Mouse (Mus musculus): ENCODE data around the gene Fermt2. TPM values are rescaled to one million over a fixed set of nuclear protein-coding genes. Genes with fewer than 3 reads are reported as not detected.

Fermt2 gene
- polyA plus RNA-seq (2016; fragmentation: Nextera tagmentation; extraction: Ambion mirVana) = 175 and 176 TPM in 2 replicates

DNA sequence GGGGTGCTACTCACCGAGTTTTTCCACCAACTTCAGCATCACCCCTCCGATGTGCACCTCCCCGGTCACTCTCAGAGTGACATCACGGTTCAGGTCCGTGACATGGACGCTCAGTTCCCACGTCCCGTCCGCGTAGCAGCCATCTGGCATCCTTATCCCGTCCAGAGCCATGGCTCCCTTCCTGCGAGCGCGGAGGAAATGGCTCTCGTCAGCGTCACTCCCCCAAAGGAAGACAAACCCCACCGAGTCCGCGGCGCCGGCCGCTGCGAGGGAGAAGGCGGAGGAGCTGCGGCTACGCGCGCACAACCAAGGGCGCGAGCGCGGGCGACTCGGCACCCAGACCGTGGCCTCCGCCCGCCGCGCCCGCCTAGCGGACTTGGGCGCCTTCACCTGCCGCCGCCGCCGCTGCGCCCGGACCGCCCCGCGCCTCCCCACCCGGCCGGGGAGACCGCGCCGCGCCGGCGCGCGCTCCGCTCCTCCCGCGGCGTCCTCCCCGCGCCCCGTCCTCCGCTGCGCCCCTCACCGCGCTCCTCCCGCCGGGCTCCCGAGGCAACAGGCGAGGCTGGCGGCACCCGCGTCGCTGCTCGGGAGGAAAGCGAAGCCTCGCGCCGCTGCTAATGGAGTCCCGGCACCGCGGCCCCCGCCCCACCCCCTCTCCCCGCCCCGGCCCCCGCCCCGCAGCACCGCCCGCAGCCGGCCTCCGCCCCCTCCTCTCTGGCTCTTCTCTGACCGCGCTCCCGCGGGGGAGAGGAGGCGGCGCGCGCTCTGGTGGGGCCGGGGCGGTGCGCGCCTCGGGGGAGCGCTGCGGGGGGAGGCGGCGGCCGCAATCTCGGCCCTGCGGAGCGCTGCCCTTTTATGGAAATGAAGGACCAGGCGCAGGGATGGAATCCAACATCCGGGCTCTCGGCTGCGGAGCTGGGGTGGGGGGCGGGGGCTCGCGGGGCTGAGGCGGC is at the start of gene Fermt2:
Fermt2 (minus strand) TSS at position 708 of the 953 bp plus-strand sequence.
- WGBS = 1% methylated on average over 112 of the region's 126 CpGs
- Histone ChIP-seq H3K9me3 (no peaks in the 10 kb centered on the region), H3K27ac (peak within 1 kb of the TSS; percentile 99), H3K36me3 (peaks cover 11% of the 10 kb centered on the region; the same call in 1 of the 2 replicates), H3K27me3 (ENCODE audit: insufficient read depth, poor library complexity, severe bottlenecking) (no peaks in the 10 kb centered on the region), H3K4me1 (peaks cover 20% of the 10 kb centered on the region), H3K4me3 (peak within 1 kb of the TSS; percentile 86)
- peak; percentile 93 for DNase-seq (ENCODE audit: low spot score)

- H3K9me3 ChIP-seq = no peaks in the 10 kb centered on the region
- H3K27ac ChIP-seq = peak overlapping the region; percentile 91
- peak; percentile 85 for DNase-seq (ENCODE audit: low spot score)
- 11% methylated on average over 30 of the region's 33 CpGs for WGBS
- no peaks in the 10 kb centered on the region for H3K27me3 ChIP-seq (ENCODE audit: insufficient read depth, poor library complexity, severe bottlenecking)
- peak overlapping the region; percentile 56 for H3K4me3 ChIP-seq
- no peaks in the 10 kb centered on the region for H3K36me3 ChIP-seq
- peaks cover 29% of the 10 kb centered on the region for H3K4me1 ChIP-seq
Observed at GRCm38 (mm10) chr14:45566066-45566937, 36.4 kb upstream of the Fermt2 start.

DNA sequence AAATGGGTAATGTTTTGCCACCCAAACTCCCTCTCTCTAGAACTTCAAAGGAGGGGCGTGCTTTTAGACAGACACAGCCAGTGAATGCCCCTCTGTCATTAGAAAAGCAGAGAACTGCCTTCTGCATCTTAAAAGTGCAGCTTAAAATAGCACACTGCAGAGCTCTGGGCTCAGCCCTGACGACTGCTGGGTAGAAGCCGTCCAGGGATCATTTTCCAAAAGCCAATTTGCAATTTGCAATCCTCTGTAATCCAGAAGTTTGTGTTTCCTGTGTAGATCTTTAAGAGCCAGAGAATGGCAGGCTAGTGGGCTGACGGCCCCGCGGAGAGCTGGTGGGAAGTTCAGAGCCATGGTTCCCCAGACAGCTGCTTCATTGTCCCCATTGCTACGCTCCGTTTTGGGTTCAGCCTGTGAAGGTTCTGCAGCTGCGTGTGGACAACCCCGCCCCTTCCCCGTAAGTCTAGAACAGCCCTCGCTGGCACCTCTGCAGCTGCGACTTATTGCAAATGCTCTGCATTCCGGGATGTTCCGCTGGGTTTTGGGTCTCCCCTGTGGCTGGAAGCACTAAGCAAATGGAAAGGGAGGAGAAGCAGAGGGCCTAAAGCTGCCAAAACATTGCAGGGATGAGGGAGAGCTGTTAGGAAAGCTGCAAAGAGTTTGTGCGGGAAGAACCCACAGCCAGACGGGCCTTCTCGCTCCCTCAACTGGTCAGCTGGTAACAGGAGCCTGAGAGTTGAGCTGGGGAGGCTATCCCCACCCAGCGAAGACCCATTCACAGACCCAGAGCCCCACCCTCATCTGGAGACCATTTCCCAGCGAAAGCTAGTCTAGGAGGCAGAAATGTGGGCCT is 35.5 kb upstream of the Fermt2 start:
- peaks cover 29% of the 10 kb centered on the region for H3K4me1 ChIP-seq
- no peaks in the 10 kb centered on the region for H3K36me3 ChIP-seq
- H3K27me3 ChIP-seq (ENCODE audit: insufficient read depth, poor library complexity, severe bottlenecking) = no peaks in the 10 kb centered on the region
- H3K27ac ChIP-seq = peak overlapping the region; percentile 91
- peak; percentile 81 for DNase-seq (ENCODE audit: low spot score)
- H3K9me3 ChIP-seq = no peaks in the 10 kb centered on the region
- WGBS = 8% methylated on average over 20 of the region's 20 CpGs
- peak overlapping the region; percentile 56 for H3K4me3 ChIP-seq

- H3K36me3 ChIP-seq = no peaks in the 10 kb centered on the region
- no peak for DNase-seq (ENCODE audit: low spot score)
- no peaks in the 10 kb centered on the region for H3K9me3 ChIP-seq
- no peak overlapping the region for H3K4me3 ChIP-seq
- H3K27me3 ChIP-seq (ENCODE audit: insufficient read depth, poor library complexity, severe bottlenecking) = no peaks in the 10 kb centered on the region
- WGBS = 80% methylated on average over 1 of the region's 1 CpGs
- peak overlapping the region; percentile 13; the same call in 1 of the 2 replicates for H3K27ac ChIP-seq
- peaks cover 32% of the 10 kb centered on the region for H3K4me1 ChIP-seq
Observed at GRCm38 (mm10) chr14:45563577-45563976, 33.7 kb upstream of the Fermt2 start.

DNA sequence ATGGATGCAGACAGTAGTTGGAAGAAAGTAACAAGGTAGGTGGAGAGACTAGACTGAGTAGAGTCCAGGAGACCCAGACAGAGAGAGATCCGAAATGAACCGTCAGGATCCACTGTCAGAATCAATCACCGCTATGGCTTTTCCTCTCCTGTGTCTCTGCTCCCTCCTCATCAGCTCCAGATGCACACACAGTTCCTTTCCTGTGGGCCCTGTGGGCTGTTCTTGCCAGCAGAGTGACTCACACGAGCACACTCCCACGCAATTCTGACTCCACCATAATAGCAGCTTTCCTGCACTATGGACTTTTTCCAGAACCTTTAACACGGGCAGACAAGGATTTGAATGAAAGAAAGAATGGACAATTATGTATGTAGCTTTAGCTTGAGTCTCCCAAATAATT is 31.8 kb upstream of the Fermt2 start:
- peaks cover 36% of the 10 kb centered on the region for H3K4me1 ChIP-seq
- H3K9me3 ChIP-seq = no peaks in the 10 kb centered on the region
- no peaks in the 10 kb centered on the region for H3K36me3 ChIP-seq
- no peaks in the 10 kb centered on the region for H3K27me3 ChIP-seq (ENCODE audit: insufficient read depth, poor library complexity, severe bottlenecking)
- H3K4me3 ChIP-seq = no peak overlapping the region
- DNase-seq (ENCODE audit: low spot score) = no peak
- 76% methylated on average over 6 of the region's 6 CpGs for WGBS
- H3K27ac ChIP-seq = no peak overlapping the region

DNA sequence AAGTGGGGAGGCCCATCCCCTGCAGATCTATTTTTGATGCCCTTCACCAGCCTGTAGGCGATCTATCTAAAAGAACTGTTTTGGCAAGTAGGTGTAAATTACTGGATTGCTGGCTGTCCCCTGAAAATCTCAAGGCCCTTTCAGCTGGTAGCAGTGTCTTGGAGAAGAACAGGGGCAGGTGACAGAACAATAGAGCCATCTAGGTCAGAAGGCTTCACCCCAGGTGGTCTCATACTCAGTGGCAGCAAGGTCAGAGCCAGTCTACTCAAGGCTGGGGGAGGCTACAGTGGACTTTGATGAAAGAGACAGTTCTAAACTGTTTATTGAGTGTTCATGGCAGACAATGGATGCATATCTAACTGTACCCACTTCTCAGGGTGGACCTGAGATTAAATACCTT is 29.1 kb upstream of the Fermt2 start:
- Histone ChIP-seq H3K36me3 (no peaks in the 10 kb centered on the region), H3K9me3 (no peaks in the 10 kb centered on the region), H3K4me1 (peaks cover 15% of the 10 kb centered on the region), H3K27ac (no peak overlapping the region), H3K27me3 (ENCODE audit: insufficient read depth, poor library complexity, severe bottlenecking) (no peaks in the 10 kb centered on the region), H3K4me3 (no peak overlapping the region)
- 82% methylated on average over 1 of the region's 1 CpGs for WGBS
- DNase-seq (ENCODE audit: low spot score) = no peak

DNA sequence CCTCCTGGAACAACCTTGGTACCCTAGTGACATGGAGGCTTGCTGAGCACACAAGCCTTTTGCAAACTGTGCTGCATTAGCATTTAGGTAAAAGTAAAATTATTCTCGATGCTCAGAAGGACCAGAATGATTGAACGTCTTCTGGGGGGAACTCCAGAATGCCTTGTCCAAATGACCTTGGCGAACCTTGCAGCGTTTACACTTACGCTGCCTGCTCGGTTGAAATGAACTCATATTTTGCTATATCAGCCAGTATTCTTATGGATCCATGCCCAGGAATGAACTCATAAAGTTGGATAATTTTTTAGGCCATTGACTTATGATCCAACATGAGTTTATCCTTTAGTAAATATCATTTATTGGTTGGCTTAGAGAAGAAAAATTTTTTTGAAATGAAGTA is 24.4 kb upstream of the Fermt2 start:
- H3K4me1 ChIP-seq = peaks cover 11% of the 10 kb centered on the region
- no peaks in the 10 kb centered on the region for H3K9me3 ChIP-seq
- H3K27me3 ChIP-seq (ENCODE audit: insufficient read depth, poor library complexity, severe bottlenecking) = no peaks in the 10 kb centered on the region
- no peak overlapping the region for H3K27ac ChIP-seq
- no peak overlapping the region for H3K4me3 ChIP-seq
- no peak for DNase-seq (ENCODE audit: low spot score)
- WGBS = 88% methylated on average over 6 of the region's 6 CpGs
- H3K36me3 ChIP-seq = no peaks in the 10 kb centered on the region

GRCm38 (mm10) chr14:45553854-45554253 is 23.9 kb upstream of the Fermt2 start:
- no peak overlapping the region for H3K27ac ChIP-seq
- no peak for DNase-seq (ENCODE audit: low spot score)
- 76% methylated on average over 2 of the region's 2 CpGs for WGBS

GRCm38 (mm10) chr14:45552431-45552830 is 22.5 kb upstream of the Fermt2 start:
- no peaks in the 10 kb centered on the region for H3K36me3 ChIP-seq
- WGBS = 69% methylated on average over 4 of the region's 4 CpGs

More at GRCm38 (mm10) chr14:45553854-45554253, 23.9 kb upstream of the Fermt2 start:
- Histone ChIP-seq H3K9me3 (no peaks in the 10 kb centered on the region), H3K4me1 (peaks cover 11% of the 10 kb centered on the region), H3K36me3 (no peaks in the 10 kb centered on the region), H3K27me3 (ENCODE audit: insufficient read depth, poor library complexity, severe bottlenecking) (no peaks in the 10 kb centered on the region), H3K4me3 (no peak overlapping the region)

DNA sequence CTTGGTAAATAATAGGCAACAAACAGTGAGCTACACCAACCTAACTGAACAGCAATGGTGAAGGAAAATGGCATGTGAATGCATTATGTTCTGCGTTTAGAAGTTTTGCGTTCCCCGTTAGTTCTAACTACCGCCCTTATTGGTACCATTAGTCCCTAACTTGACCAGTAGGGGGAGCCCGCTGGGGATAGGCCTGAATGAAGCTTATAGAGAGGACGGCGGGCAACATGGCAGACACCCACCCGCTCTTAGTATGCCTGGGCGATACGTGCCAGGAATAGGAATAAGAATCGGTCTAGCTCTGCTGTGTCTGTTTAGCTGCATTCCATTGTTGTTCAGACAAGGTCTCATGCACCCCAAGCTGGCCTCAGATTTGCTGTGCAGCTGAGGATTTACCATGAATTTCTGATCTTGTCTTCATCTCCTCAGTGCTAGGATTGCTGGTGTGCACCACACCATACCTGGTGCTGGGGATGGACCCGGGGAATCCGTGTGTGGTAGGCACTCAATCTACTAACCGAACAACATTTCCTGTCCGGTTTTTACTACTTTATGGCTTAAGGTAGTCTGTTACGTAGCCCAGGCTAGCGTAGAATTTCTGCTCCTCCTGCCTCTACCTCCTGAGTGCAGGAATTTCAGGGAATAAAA is 21.3 kb upstream of the Fermt2 start:
- WGBS = 49% methylated on average over 17 of the region's 17 CpGs
- H3K27ac ChIP-seq = 0 out of 2 replicates have a peak overlapping the region, but pooled peaks have one; percentile 22
- DNase-seq (ENCODE audit: low spot score) = no peak
- peak overlapping the region; percentile 18; the same call in 1 of the 2 replicates for H3K4me3 ChIP-seq
- H3K36me3 ChIP-seq = no peaks in the 10 kb centered on the region
- no peaks in the 10 kb centered on the region for H3K9me3 ChIP-seq
- H3K4me1 ChIP-seq = peaks cover 5% of the 10 kb centered on the region
- no peaks in the 10 kb centered on the region for H3K27me3 ChIP-seq (ENCODE audit: insufficient read depth, poor library complexity, severe bottlenecking)

More at GRCm38 (mm10) chr14:45552431-45552830, 22.5 kb upstream of the Fermt2 start:
- Histone ChIP-seq H3K4me1 (peaks cover 5% of the 10 kb centered on the region), H3K9me3 (no peaks in the 10 kb centered on the region), H3K27me3 (ENCODE audit: insufficient read depth, poor library complexity, severe bottlenecking) (no peaks in the 10 kb centered on the region), H3K4me3 (no peak overlapping the region), H3K27ac (peak overlapping the region; percentile 36; the same call in 1 of the 2 replicates)
- no peak for DNase-seq (ENCODE audit: low spot score)

DNA sequence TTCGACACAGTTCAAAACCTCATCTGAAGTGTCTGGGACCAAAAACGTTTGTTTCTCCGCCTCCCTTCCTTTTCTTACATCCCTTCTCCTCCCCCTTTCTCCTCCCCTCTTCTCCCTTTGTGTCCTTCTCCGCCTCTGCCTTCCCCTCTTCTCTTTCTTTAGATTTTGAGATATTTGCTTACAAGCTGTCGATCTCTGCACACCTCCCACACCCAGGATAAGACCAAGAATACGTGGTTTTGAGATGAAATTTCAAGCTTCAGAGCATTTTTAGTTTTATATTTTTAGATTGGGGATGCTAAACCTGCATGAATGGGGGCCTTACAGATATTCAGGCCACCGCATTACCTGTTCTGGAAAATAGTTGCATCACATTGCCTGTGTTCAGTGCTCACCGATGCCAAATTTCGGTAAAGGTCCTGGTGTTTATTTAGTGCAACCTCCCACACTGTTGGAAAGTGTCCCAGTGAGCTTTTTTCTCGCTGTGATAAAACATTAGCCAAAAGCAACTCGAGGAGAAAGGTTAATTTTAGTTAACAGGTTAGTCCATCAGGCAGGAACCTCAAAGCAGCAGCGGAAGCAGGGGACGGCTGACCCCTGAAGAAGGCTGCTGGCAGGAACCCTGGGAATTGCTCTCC is 20.2 kb upstream of the Fermt2 start:
- no peak for DNase-seq (ENCODE audit: low spot score)
- Histone ChIP-seq H3K27ac (no peak overlapping the region), H3K4me1 (peaks cover 5% of the 10 kb centered on the region), H3K9me3 (no peaks in the 10 kb centered on the region), H3K4me3 (no peak overlapping the region), H3K27me3 (ENCODE audit: insufficient read depth, poor library complexity, severe bottlenecking) (no peaks in the 10 kb centered on the region), H3K36me3 (no peaks in the 10 kb centered on the region)
- WGBS = 67% methylated on average over 13 of the region's 13 CpGs
